Mouse (Mus musculus) cerebellum, adult 2 months (tissue): ENCODE results near the gene Gm42674. TPM values are rescaled to one million over a fixed set of nuclear protein-coding genes. Genes with fewer than 3 reads are reported as not detected.
A peak's percentile ranks its signal among the peaks of the same experiment; 100 is the strongest.

Experiments used
- DNase-seq, 2 experiments: peaks; one replicate each; pipeline ENCODE4 v3.0.0; 2021
- H3K27ac ChIP-seq: fragments of 200-500 bp; 2 replicates; pipeline ENCODE4 v1.5.1; 2012; ENCODE audit warnings: low read length, control low read depth, inconsistent platforms; ENCODE audit not compliant: insufficient read depth
- H3K27me3 ChIP-seq: fragments of 200-500 bp; 2 replicates; pipeline ENCODE4 v1.6.1; 2012; ENCODE audit warnings: inconsistent platforms, mild to moderate bottlenecking, low read length, moderate library complexity; ENCODE audit not compliant: control insufficient read depth, insufficient read depth
- H3K4me1 ChIP-seq: fragments of 200-500 bp; 2 replicates; pipeline ENCODE4 v1.6.1; 2011; ENCODE audit warnings: low read length; ENCODE audit not compliant: control insufficient read depth, insufficient read depth
- H3K4me3 ChIP-seq: fragments of 200-500 bp; replicated peaks from 2 replicates; pipeline ENCODE3; 2011; ENCODE audit warnings: mild to moderate bottlenecking, low read depth, low read length, control low read depth; ENCODE audit not compliant: insufficient read depth
- CTCF ChIP-seq: fragments of 200-500 bp; IDR thresholded peaks from 2 replicates; pipeline ENCODE4 v1.5.1; 2011; ENCODE audit warnings: low read depth, mild to moderate bottlenecking, control low read depth, low read length, moderate library complexity, borderline replicate concordance; ENCODE audit not compliant: insufficient read depth
- POLR2A ChIP-seq: fragments of 200-500 bp; IDR thresholded peaks from 2 replicates; pipeline ENCODE4 v1.6.1; 2011; ENCODE audit warnings: low read length, control low read depth, borderline replicate concordance; ENCODE audit not compliant: insufficient read depth
- WGBS: fragments of 180-500 bp; shearing (Covaris S2); methylation state at CpG from one replicate; pipeline ENCODE4 v1.1.7; 2018; 5-methylcytosine and 5-hydroxymethylcytosine counted together
- polyA plus RNA-seq: library from polyadenylated mRNA; depleted of rRNA; stranded (reverse); fragments of >200 nt; gene quantifications from 2 replicates; pipeline ENCODE4 v1.2.3, GENCODE M21; 2012

Gm42674 gene
- polyA plus RNA-seq, 1 experiment: not detected

- 90% methylated on average over 5 of the region's 5 CpGs for WGBS
- no peaks in the 10 kb centered on the region for H3K4me1 ChIP-seq
- no peaks in the 10 kb centered on the region for H3K27me3 ChIP-seq
- H3K27ac ChIP-seq: no peak overlapping the region
- no peak for DNase-seq
- TF ChIP-seq POLR2A (no peak), CTCF (no peak)
- H3K4me3 ChIP-seq: no peak overlapping the region
These were observed 25.7 kb downstream of the Gm42674 start for GRCm38 (mm10) chr3:90627366-90627765.

- no peaks in the 10 kb centered on the region for H3K27me3 ChIP-seq
- peak; percentile 53; the same call in 1 of the 2 replicates for TF ChIP-seq CTCF
- no peak for TF ChIP-seq POLR2A
- 56% methylated on average over 4 of the region's 4 CpGs for WGBS
- DNase-seq: no peak
- no peak overlapping the region for H3K4me3 ChIP-seq
- no peaks in the 10 kb centered on the region for H3K4me1 ChIP-seq
- no peak overlapping the region for H3K27ac ChIP-seq
These were observed 26.1 kb downstream of the Gm42674 start for GRCm38 (mm10) chr3:90627807-90628206.

GRCm38 (mm10) chr3:90629298-90629697 lies 27.6 kb downstream of the Gm42674 start:
- TF ChIP-seq POLR2A: no peak
- no peak for TF ChIP-seq CTCF
- 76% methylated on average over 2 of the region's 2 CpGs for WGBS
- no peak overlapping the region for H3K4me3 ChIP-seq
- no peak overlapping the region for H3K27ac ChIP-seq
- H3K27me3 ChIP-seq: no peaks in the 10 kb centered on the region
- DNase-seq: no peak
- no peaks in the 10 kb centered on the region for H3K4me1 ChIP-seq

- TF ChIP-seq CTCF: no peak
- no peak for TF ChIP-seq POLR2A
- DNase-seq: no peak
- H3K27me3 ChIP-seq: no peaks in the 10 kb centered on the region
- WGBS: 78% methylated on average over 2 of the region's 2 CpGs
- H3K27ac ChIP-seq: no peak overlapping the region
- no peaks in the 10 kb centered on the region for H3K4me1 ChIP-seq
- H3K4me3 ChIP-seq: no peak overlapping the region
These were observed 30.3 kb downstream of the Gm42674 start for GRCm38 (mm10) chr3:90631984-90632383.

GRCm38 (mm10) chr3:90638511-90639275 lies 37.0 kb downstream of the Gm42674 start:
- WGBS: 53% methylated on average over 1 of the region's 1 CpGs
- Histone ChIP-seq H3K27ac (no peak overlapping the region), H3K27me3 (no peaks in the 10 kb centered on the region), H3K4me1 (no peaks in the 10 kb centered on the region), H3K4me3 (no peak overlapping the region)
- no peak for DNase-seq
- TF ChIP-seq CTCF: no peak
- TF ChIP-seq POLR2A: no peak

DNA sequence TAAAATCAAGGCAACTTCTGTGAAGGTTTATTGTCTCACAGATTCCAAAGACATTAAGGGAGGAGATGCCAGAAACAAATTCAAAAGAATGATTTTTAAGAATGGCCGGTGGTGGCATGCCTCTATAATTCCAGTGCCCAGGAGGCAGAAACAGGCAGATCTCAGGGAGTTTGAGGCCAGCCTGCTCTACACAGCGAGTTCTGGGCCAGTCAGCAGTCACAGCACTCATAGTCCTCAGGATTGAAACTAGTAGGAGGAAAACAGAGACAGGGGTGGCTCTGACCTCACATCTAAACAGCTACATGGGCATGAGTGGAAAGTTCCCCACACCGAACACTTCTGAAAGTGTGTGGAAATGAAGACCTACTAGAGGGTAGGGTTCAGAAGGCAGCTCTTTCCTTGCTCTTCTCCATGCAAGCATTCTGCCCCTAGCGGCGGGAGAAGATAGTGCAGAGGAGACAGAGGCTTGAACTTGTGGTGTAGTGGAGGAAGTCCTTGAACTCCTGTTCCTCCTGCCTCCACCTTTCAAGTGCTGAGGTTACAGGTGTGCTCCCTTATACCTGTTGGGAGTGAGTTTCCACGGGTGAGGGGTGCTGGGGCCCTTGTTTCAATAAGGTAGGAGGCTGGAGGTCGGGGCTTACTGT lies 37.9 kb downstream of the Gm42674 start:
- TF ChIP-seq POLR2A (no peak), CTCF (peak; percentile 55)
- Histone ChIP-seq H3K27me3 (no peaks in the 10 kb centered on the region), H3K27ac (no peak overlapping the region), H3K4me1 (no peaks in the 10 kb centered on the region), H3K4me3 (no peak overlapping the region)
- 53% methylated on average over 7 of the region's 7 CpGs for WGBS
- no peak for DNase-seq

DNA sequence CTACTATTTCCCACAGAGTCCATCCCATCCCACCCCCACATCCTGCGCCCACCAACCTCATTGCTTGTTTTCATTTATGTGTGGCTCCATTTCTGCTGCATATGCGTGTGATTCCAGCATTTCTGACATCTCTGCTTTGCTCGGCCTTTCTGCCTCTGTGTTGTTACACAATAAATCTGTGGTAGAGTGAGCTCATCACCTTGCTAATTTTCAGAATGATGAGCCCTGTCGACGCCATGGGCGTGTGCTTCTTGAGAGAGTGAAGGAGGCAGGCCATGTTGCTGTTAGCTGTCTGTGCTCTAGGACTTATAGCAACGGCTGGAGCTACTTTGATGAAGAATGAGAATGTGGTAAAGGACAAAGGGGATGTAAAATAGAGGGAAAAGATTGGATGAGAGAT lies 39.3 kb downstream of the Gm42674 start:
- no peaks in the 10 kb centered on the region for H3K27me3 ChIP-seq
- no peak for TF ChIP-seq CTCF
- no peak for DNase-seq
- no peaks in the 10 kb centered on the region for H3K4me1 ChIP-seq
- WGBS: 86% methylated on average over 7 of the region's 7 CpGs
- no peak overlapping the region for H3K27ac ChIP-seq
- H3K4me3 ChIP-seq: no peak overlapping the region

DNA sequence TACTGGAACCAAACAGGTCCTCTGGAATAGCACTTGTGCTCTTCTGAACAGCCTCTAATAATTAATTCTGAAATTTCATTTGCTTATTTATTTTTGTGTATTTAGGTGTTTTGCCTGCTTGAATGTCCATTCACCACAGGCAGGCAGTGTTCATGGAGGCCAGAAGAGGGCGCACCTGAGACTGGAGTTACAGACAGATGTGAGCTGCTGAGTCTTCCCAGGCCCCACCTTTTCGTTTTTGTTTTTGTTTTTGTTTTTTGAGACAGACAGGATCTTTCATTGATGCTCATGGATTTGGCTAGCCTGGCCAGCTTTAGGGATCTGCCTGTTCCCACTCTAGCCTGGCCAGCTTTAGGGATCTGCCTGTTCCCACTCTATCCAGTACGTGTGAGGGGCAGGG lies 42.5 kb downstream of the Gm42674 start:
- no peak for DNase-seq
- H3K27ac ChIP-seq: no peak overlapping the region

More for the DNA sequence above, 42.5 kb downstream of the Gm42674 start:
- Histone ChIP-seq H3K4me1 (no peaks in the 10 kb centered on the region), H3K4me3 (no peak overlapping the region), H3K27me3 (no peaks in the 10 kb centered on the region)
- WGBS: 46% methylated on average over 3 of the region's 3 CpGs
- peak; percentile 27; the same call in 1 of the 2 replicates for TF ChIP-seq CTCF
- no peak for TF ChIP-seq POLR2A
